Mouse (Mus musculus): ENCODE data around the gene Gpr137c. TPM values are rescaled to one million over a fixed set of nuclear protein-coding genes. Genes with fewer than 3 reads are reported as not detected.

Gene Gpr137c
- polyA plus RNA-seq, 1 experiment from 2014 or later = 3.3 TPM

- Histone ChIP-seq H3K27me3 (no peaks in the 10 kb centered on the region), H3K4me1 (no peaks in the 10 kb centered on the region), H3K4me3 (no peak overlapping the region), H3K4me2 (no peak overlapping the region), H3K27ac (no peak overlapping the region), H3K36me3 (peaks cover 34% of the 10 kb centered on the region), H3K9ac (no peak overlapping the region), H3K9me3 (no peaks in the 10 kb centered on the region)
- WGBS = 72% methylated on average over 4 of the region's 4 CpGs
- ATAC-seq (ENCODE audit: insufficient number of reproducible peaks, insufficient read depth, low FRiP score, low TSS enrichment, low read depth) = no peak
Measured at GRCm38 (mm10) chr14:45304389-45304788, 84.9 kb downstream of the Gpr137c start.

- Histone ChIP-seq H3K4me3 (no peak overlapping the region), H3K9ac (no peak overlapping the region), H3K27me3 (no peaks in the 10 kb centered on the region), H3K9me3 (no peaks in the 10 kb centered on the region), H3K4me2 (no peak overlapping the region), H3K4me1 (no peaks in the 10 kb centered on the region), H3K36me3 (peaks cover 27% of the 10 kb centered on the region), H3K27ac (no peak overlapping the region)
- 89% methylated on average over 5 of the region's 5 CpGs for WGBS
- no peak for ATAC-seq (ENCODE audit: insufficient number of reproducible peaks, insufficient read depth, low FRiP score, low TSS enrichment, low read depth)
Measured at GRCm38 (mm10) chr14:45305852-45306251, 86.3 kb downstream of the Gpr137c start.

GRCm38 (mm10) chr14:45307630-45308328, 88.3 kb downstream of the Gpr137c start:
- Histone ChIP-seq H3K27ac (no peak overlapping the region), H3K36me3 (peaks cover 11% of the 10 kb centered on the region; the same call in 1 of the 2 replicates), H3K9me3 (no peaks in the 10 kb centered on the region), H3K4me2 (no peak overlapping the region), H3K4me3 (no peak overlapping the region), H3K9ac (no peak overlapping the region), H3K4me1 (no peaks in the 10 kb centered on the region), H3K27me3 (no peaks in the 10 kb centered on the region)
- no peak for ATAC-seq (ENCODE audit: insufficient number of reproducible peaks, insufficient read depth, low FRiP score, low TSS enrichment, low read depth)
- 89% methylated on average over 8 of the region's 8 CpGs for WGBS

DNA sequence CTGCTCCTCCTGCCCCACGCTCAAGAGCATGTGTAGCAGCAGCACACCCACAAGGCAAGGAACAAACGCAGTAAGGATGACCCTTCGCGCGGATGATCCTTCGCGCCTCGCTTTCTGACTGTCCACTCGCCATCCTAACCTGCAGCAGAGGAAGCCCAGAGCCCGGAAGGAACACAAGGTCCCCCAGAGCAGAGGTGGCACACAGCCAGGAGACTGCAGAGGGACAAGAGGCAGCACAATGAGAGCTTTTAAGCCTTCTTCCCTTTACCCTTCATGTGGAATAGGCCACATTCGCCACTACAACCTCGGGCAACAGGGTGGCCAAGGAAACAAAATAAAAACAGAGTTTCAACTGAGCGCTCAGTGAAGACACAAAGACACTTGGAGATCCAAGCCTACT, 90.1 kb downstream of the Gpr137c start:
- WGBS = 92% methylated on average over 13 of the region's 13 CpGs
- Histone ChIP-seq H3K9ac (no peak overlapping the region), H3K27ac (no peak overlapping the region), H3K36me3 (0 out of 2 replicates have a peak, but pooled peaks cover 6% of the 10 kb centered on the region), H3K9me3 (no peaks in the 10 kb centered on the region), H3K4me1 (0 out of 2 replicates have a peak, but pooled peaks cover 4% of the 10 kb centered on the region), H3K27me3 (no peaks in the 10 kb centered on the region), H3K4me2 (no peak overlapping the region), H3K4me3 (no peak overlapping the region)
- ATAC-seq (ENCODE audit: insufficient number of reproducible peaks, insufficient read depth, low FRiP score, low TSS enrichment, low read depth) = no peak

DNA sequence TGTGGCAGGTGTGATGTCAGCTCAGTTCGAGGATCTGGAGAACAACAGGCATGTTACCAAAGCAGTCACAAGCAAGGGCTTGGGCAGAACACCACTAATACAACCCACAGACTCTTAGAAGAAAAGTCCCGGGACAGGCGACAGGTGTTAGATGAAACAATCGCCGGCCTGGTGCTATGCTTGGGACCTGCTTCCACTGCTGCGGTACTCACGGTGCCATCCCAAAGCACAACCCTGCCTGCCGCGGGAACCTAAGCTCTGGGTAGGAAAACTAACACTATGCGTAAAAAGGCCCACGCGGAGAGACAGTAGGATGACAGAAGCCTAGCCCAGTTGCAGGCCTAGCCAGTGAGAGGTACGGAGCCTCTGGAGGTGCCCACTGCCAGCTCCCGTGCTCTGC, 90.6 kb downstream of the Gpr137c start:
- H3K4me1 ChIP-seq = 0 out of 2 replicates have a peak, but pooled peaks cover 4% of the 10 kb centered on the region
- WGBS = 87% methylated on average over 14 of the region's 14 CpGs
- ATAC-seq (ENCODE audit: insufficient number of reproducible peaks, insufficient read depth, low FRiP score, low TSS enrichment, low read depth) = no peak
- 0 out of 2 replicates have a peak, but pooled peaks cover 3% of the 10 kb centered on the region for H3K36me3 ChIP-seq
- no peaks in the 10 kb centered on the region for H3K27me3 ChIP-seq
- H3K4me3 ChIP-seq = no peak overlapping the region
- H3K4me2 ChIP-seq = no peak overlapping the region
- no peaks in the 10 kb centered on the region for H3K9me3 ChIP-seq
- no peak overlapping the region for H3K27ac ChIP-seq
- no peak overlapping the region for H3K9ac ChIP-seq

DNA sequence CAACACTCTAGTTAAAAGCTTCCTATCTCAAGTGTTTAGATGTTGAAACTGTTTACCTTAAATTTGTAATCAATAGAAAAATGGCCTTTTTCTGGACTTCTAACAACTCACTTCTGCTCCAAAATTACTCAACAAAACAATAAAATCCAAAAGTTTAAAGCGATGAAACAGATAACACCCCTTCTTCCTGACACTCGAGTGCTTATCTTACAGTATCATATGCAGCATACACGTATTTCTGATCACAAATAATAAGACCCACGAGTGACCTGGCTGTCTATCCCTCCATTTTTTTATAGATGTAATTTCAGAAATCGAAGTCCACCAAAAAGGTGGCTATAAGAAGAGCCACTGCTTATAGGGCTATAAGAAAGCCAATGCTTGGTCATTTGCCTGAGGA, 97.4 kb downstream of the Gpr137c start:
- Histone ChIP-seq H3K27me3 (no peaks in the 10 kb centered on the region), H3K4me2 (peak overlapping the region; percentile 72), H3K27ac (no peak overlapping the region), H3K9ac (peak overlapping the region; percentile 92; the same call in 1 of the 2 replicates), H3K36me3 (no peaks in the 10 kb centered on the region), H3K4me3 (peak overlapping the region; percentile 92), H3K9me3 (no peaks in the 10 kb centered on the region), H3K4me1 (peaks cover 16% of the 10 kb centered on the region)
- WGBS = 77% methylated on average over 5 of the region's 5 CpGs
- no peak for ATAC-seq (ENCODE audit: insufficient number of reproducible peaks, insufficient read depth, low FRiP score, low TSS enrichment, low read depth)

DNA sequence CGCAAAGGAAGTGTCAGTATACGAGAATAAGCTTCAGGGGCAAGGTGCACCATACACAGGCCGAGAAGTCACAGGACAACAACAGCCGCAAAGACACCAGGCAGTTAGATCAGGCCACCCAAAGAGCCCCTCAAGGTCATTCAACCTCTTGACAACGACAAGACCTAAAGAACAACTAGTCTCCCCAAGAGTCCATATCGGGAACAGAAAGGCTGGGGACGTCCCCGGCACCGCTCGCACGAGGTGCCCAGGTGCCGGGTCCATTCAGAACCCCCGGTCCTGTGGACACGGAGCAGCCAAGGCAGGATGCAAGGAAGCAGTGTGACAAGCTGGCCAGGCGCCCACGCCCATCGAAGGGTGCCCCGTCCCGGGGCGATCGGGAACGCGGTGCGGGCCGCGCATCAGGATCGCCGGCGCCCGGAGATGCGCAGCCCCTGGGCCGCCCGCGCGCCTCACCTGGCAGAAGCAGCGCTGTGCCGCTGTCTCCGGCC, 98.4 kb downstream of the Gpr137c start:
- ATAC-seq (ENCODE audit: insufficient number of reproducible peaks, insufficient read depth, low FRiP score, low TSS enrichment, low read depth) = peak; percentile 21

DNA sequence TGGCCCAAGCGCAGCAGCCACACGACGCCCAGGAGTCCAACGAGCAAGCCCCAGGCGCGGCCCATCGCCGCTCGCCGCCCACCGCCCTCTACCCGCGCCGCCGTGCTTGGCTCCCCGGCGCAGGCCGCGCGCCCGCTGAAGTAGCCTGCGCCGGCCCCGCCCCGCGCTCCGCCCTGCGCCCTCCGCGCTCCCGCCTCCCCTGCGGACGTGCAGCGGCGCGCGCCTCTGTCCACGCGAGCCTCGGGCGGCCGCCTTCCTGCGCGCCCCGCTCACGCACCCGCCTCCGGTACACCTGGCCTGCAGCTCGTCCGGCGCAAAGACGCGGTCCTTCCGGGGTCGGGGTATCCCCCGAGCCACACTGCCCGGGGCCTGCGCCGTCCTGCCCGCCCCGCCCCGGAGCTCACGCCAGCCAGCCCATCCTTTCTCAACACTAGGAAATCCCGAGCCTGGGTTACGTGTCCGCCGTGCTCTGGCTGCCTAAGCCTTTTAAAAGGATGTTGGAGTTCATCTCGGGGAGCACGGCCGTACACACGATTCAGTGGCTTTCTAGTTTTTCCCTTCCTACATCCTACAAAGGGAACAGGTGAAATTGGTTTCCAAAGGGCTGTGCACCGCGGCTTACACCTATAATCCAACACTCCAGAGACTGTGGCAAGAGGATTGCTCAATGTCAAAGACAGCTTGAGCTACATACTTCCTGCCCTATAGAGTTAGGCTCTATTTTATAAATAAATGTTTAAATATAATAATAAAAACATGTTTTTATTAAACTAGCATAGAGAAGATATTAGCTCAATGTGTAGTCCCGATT, 99.1 kb downstream of the Gpr137c start, which contains the start of gene Ero1l:
Gene Ero1l, minus strand, starts transcription at position 346 of the 811 bp plus-strand sequence.
- peak within 1 kb of the TSS; percentile 72 for H3K4me2 ChIP-seq
- peak within 1 kb of the TSS; percentile 92 for H3K9ac ChIP-seq
- no peaks in the 10 kb centered on the region for H3K27me3 ChIP-seq
- no peaks in the 10 kb centered on the region for H3K9me3 ChIP-seq
- H3K27ac ChIP-seq = peak within 1 kb of the TSS; percentile 84
- peak within 1 kb of the TSS; percentile 92 for H3K4me3 ChIP-seq
- no peaks in the 10 kb centered on the region for H3K36me3 ChIP-seq
- WGBS = 2% methylated on average over 58 of the region's 74 CpGs
- ATAC-seq (ENCODE audit: insufficient number of reproducible peaks, insufficient read depth, low FRiP score, low TSS enrichment, low read depth) = peak; percentile 92
- peaks cover 11% of the 10 kb centered on the region for H3K4me1 ChIP-seq

More for the DNA sequence above, 98.4 kb downstream of the Gpr137c start:
- H3K4me1 ChIP-seq = peaks cover 16% of the 10 kb centered on the region
- peak overlapping the region; percentile 72 for H3K4me2 ChIP-seq
- under 1% methylated on average over 37 of the region's 38 CpGs for WGBS
- peak overlapping the region; percentile 92 for H3K9ac ChIP-seq
- H3K27me3 ChIP-seq = no peaks in the 10 kb centered on the region
- H3K9me3 ChIP-seq = no peaks in the 10 kb centered on the region
- H3K4me3 ChIP-seq = peak overlapping the region; percentile 92
- peak overlapping the region; percentile 84 for H3K27ac ChIP-seq
- no peaks in the 10 kb centered on the region for H3K36me3 ChIP-seq

DNA sequence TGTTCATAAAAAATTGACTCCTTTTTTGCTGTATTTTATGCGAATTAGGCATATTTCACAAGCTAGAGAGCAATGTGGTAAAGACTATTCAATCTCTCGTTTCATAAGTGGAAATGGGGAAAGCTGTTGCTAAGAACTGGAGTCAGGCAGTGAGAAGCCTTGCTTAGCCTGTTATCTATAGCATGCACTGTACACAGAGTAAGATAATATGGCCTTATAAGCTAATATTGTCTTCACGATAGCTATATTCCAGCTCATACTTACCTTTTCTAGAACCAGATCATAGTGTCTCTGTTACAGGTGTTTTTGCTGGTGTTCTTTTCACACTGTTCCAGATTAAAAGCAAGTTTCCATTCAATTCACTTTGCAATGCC, 99.7 kb downstream of the Gpr137c start:
- H3K27ac ChIP-seq = no peak overlapping the region
- no peak overlapping the region for H3K9ac ChIP-seq
- peak overlapping the region; percentile 92 for H3K4me3 ChIP-seq
- WGBS = 72% methylated on average over 3 of the region's 3 CpGs
- H3K4me2 ChIP-seq = peak overlapping the region; percentile 72
- no peak for ATAC-seq (ENCODE audit: insufficient number of reproducible peaks, insufficient read depth, low FRiP score, low TSS enrichment, low read depth)
- H3K27me3 ChIP-seq = no peaks in the 10 kb centered on the region
- H3K36me3 ChIP-seq = no peaks in the 10 kb centered on the region
- no peaks in the 10 kb centered on the region for H3K9me3 ChIP-seq
- peaks cover 11% of the 10 kb centered on the region for H3K4me1 ChIP-seq

DNA sequence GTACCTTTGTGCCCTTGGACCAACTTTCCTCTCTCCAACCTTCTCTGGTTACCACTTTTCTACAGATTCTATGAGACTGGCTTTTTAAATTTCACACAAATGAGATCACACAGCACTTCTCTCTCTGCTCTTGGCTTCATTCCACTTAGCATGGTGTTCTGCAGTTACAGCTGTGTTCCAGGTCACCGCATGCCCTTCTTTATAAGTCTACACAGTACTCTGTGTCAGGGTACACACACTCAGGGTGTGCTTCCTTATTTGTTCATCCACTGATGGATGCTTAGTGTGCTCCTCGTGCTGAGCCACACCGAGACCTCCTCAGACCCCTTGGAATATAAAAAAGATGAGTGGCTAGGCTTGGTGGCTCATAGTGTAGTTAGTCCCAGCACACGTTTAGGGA, 100.6 kb downstream of the Gpr137c start:
- Histone ChIP-seq H3K9me3 (no peaks in the 10 kb centered on the region), H3K4me2 (no peak overlapping the region), H3K4me3 (no peak overlapping the region), H3K36me3 (no peaks in the 10 kb centered on the region), H3K27me3 (no peaks in the 10 kb centered on the region), H3K27ac (no peak overlapping the region), H3K4me1 (peaks cover 11% of the 10 kb centered on the region), H3K9ac (no peak overlapping the region)
- WGBS = 80% methylated on average over 4 of the region's 4 CpGs
- no peak for ATAC-seq (ENCODE audit: insufficient number of reproducible peaks, insufficient read depth, low FRiP score, low TSS enrichment, low read depth)

GRCm38 (mm10) chr14:45321067-45321466, 101.5 kb downstream of the Gpr137c start:
- WGBS = 76% methylated on average over 3 of the region's 3 CpGs
- no peak for ATAC-seq (ENCODE audit: insufficient number of reproducible peaks, insufficient read depth, low FRiP score, low TSS enrichment, low read depth)

More at GRCm38 (mm10) chr14:45321067-45321466, 101.5 kb downstream of the Gpr137c start:
- Histone ChIP-seq H3K27me3 (no peaks in the 10 kb centered on the region), H3K4me3 (no peak overlapping the region), H3K27ac (no peak overlapping the region), H3K4me2 (no peak overlapping the region), H3K36me3 (no peaks in the 10 kb centered on the region), H3K9ac (no peak overlapping the region), H3K9me3 (no peaks in the 10 kb centered on the region), H3K4me1 (peaks cover 10% of the 10 kb centered on the region)

Data from embryonic facial prominence, embryonic 13.5 days (tissue).